Mouse (Mus musculus) gastrocnemius, adult 8-10 months (tissue): ENCODE measurements around the gene Skiv2l. TPM values are rescaled to one million over a fixed set of nuclear protein-coding genes. Genes with fewer than 3 reads are reported as not detected.

Source experiments
- DNase-seq, 2 experiments: peaks; one replicate each; pipeline ENCODE4 v3.0.0; 2022; ENCODE audit warnings: low spot score in 2 of 2
- total RNA-seq, 4 experiments: library from RNA; stranded (reverse); gene quantifications; 2 replicates each; pipeline ENCODE4 v1.2.4; 2022

The Skiv2l gene
- 10 to 100 TPM; 21.3 to 23.4 (median 21.9) TPM for total RNA-seq

DNA sequence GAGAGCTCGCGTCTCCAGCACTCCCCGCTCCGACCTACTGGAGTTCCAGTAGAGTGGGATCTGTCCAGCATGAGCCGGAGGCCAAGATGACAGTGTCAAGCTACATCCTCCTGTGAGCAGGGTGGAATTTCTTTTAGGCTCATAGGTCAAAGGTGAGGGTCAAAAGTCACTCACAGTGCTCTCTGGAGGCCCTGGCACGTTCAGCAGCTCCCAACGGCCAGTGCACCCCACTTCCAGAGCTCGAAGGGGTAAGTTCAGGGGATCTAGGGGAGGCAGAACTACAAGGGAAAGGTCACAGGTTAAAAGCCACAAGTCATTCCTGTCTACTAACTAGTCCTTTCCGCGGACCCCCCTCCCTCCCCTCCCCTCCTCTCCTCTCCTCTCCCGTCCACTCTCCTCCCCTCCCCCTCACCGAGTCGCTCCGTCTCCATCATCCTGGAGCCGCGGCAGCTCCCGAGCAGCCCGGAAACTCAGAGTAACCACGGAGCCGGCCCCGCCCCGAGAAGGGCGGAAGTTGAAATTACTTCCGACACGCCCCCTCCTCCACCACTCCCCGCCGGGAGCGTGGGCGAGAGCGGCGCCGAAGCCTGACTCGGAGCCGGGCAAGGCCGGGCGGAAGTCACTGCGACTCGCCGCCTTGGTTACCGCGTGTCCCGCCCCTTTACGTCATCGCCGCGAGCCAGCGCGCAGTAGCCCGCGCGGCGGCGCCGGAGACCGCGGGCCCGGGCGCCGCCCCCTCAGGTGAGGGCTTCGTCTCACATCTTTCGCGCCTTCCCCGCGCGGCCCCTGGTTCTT, at the start of gene Skiv2l, which contains the start of gene Nelfe:
Skiv2l (minus strand) TSS at position 489 of the 795 bp plus-strand sequence.
Nelfe (plus strand) TSS at position 670 of the 795 bp plus-strand sequence.
- DNase-seq: peak; percentile 95 to 96

DNA sequence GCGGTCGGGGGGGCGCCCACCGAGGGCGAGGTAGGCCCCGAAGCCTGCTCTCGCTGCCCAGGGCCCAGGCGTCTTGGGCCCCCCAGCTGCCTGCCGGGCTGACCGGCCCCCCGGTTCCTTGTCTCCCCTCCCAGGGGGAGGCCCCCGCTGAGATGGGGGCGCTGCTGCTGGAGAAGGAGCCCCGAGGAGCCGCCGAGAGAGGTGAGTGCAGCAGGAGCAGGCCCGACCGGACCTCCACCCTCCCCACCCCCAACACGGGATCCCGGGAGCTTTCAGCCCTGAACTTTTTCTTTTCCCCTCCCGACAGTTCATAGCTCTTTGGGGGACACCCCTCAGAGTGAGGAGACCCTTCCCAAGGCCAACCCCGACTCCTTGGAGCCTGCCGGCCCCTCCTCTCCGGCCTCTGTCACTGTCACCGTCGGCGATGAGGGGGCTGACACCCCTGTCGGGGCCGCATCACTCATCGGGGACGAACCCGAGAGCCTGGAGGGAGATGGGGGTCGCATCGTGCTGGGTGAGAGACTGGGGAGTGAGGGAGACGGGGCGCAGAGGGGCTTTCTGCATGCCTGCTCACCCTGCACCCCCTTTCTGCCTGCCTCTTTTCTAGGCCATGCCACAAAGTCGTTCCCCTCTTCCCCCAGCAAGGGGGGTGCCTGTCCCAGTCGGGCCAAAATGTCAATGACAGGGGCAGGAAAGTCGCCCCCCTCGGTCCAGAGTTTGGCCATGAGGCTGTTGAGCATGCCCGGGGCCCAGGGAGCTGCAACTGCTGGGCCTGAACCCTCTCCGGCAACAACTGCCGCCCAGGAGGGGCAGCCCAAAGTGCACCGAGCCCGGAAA, 49.3 kb upstream of the Skiv2l start:
- no peak for DNase-seq

DNA sequence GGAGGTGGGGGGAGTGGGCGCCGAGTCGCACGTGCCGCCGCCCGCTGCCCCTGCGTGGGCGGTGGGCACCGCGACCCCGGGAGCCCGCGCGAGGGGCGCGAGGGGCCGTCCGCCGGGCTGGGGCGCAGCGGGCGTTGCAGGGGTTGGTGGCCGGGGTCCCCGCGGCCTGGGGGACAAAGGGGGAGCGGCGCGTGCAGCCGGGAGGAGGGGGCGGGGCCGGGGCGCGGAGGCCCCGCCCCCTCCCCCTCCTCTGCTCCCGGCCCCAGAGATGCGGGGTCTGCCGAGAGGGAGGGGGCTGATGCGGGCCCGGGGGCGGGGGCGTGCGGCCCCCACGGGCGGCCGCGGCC, 48.7 kb upstream of the Skiv2l start:
- no peak for DNase-seq

- DNase-seq: peak; percentile 68 to 70
Observed at GRCm38 (mm10) chr17:34898160-34898586, 48.2 kb upstream of the Skiv2l start, which contains the start of the genes C2 and Ehmt2. C2 (minus strand) TSS chr17:34898265. Ehmt2 (plus strand) TSS chr17:34898469.

DNA sequence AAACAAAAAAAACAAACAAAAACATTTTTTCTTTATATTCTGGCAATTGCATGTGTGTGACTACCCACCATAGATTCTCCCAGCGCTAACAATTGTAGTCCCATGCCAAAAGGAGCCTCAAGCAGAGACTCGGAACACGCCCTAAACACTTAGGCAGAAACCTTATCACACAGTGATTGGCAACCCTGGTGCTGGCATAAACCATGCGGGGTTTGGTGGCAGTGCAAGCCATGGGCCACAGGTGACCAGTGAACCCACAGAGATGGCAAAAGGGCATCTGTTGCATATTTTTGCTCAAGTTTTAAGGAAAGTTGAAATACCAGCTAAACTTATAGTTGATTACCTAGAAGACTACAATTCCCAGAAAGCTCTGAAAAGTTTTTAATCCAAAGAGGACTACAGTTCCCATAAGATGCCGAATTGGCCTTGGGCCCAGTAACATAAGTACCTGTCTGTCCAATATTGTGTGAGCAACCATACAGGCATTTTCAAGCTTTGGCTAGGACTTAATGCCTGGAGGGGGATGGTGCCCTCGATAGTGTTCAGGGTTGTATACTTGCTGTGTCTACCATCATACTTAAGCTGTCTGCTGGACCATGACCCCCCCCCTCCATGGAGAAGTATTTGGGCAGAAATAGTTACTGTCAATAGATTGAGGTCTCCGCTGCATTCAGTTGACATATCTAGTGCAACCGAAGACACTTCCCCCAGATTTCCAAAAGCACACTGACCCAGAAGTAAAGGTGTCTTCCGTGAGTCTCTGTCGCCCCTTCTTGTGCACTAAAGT, 47.6 kb upstream of the Skiv2l start:
- no peak for DNase-seq

DNA sequence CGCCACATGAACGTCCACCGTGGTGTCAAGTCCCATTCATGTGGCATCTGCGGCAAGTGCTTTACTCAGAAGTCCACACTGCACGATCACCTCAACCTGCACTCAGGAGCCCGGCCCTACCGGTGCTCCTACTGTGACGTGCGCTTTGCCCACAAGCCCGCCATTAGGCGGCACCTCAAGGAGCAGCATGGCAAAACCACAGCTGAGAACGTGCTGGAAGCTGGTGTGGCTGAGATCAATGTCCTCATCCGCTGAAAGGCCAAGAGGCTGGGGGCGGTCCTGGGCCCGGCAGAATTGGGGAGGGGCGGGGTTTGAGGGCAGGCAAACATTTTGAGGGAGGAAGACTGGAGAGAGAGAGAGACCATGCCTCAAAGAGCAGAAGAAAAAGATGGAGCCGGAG, 46.4 kb upstream of the Skiv2l start:
- no peak for DNase-seq

GRCm38 (mm10) chr17:34895724-34896123, 45.7 kb upstream of the Skiv2l start:
- no peak for DNase-seq

- peak in 1 of 2 experiments; percentile 45 for DNase-seq
Observed at GRCm38 (mm10) chr17:34894801-34895530, 45.0 kb upstream of the Skiv2l start.

DNA sequence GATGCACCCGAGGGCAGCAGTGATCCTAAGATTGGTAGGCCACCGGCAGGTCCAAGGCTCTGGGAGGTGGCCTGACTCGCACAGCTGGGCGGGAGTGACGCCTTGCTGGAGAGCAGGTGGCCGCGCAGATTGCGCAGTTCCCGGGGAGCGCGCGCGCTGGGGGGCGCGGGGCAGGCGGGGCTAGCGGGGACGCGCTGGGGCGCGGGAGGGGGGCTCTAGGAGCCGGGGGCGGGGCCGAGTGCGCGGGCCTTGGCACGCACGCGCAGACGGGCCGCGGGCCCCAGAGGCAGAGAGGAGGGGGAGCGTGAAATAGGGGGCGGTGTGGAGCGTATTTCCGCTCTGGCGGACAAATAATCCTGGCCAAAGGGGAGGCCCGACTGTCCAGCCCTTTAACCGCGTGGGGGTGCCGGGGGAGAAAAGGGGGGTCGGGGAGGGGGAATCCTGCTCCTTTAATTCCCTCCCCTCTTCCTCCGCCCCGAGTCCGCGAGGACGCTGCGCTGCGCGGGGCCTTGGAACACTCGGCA, 44.1 kb upstream of the Skiv2l start:
- peak; percentile 90 to 94 for DNase-seq

GRCm38 (mm10) chr17:34893072-34893824, 43.2 kb upstream of the Skiv2l start:
- DNase-seq: no peak

GRCm38 (mm10) chr17:34891377-34891776, 41.4 kb upstream of the Skiv2l start:
- DNase-seq: no peak

GRCm38 (mm10) chr17:34890074-34890743, 40.2 kb upstream of the Skiv2l start:
- DNase-seq: no peak

DNA sequence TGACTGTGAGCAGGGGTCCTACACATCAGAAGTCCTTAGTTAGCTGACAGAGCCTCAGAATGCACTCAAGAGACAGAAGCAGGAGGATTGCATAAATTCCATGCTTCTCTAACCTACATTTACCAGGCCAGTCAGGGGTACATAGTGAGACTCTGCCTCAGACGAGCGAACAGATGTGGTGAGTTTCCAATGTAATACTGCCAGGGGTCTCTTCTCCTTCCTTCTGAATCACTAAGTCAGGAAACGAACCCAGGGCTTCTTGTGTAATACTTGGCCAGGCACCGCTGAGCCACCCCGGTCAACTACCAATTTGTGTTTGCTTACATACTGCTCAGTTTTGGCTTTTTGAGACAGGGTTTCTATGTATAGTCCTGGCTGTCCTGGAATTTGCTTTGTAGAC, 37.9 kb upstream of the Skiv2l start:
- no peak for DNase-seq

- no peak for DNase-seq
Observed at GRCm38 (mm10) chr17:34885615-34886014, 35.6 kb upstream of the Skiv2l start.

DNA sequence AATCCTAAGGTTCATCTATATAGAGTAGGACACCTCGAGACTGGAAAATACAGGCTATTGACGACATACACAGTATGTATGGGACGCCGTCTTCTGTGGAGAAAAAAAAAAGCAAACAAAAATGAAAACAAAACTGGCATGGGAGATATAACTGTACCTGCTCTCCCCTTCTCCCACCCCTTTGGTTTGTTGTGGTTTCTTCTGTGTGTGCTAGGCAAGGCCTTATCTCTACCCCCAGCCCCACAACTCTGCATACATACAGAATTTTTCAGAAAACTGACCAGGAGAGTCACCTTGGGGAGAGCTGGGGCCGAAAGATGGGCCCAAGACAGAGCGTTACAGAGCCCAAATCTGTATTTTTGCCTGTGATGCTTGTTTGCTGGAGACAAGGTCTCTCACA, 34.7 kb upstream of the Skiv2l start:
- no peak for DNase-seq

DNA sequence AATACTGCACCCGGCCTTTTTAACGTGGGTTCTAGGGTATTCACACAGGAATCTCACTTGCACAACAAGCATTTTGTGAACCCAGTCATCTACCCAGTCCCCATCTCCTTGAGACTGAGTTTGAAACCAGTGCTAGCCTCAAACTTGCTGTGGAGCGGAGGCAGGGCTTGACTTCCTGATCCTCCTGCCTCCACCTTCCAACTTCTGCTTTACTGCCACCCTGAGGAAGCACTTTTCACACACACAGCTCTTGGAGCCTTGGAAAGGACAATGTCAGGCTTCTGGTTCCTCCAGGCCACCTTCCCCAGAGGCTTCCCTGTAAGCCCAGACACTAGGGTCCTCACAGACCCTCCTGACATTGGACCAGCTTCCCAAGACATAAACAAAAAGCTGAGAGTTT, 33.3 kb upstream of the Skiv2l start:
- no peak for DNase-seq

- no peak for DNase-seq
Observed at GRCm38 (mm10) chr17:34881683-34882310, 31.8 kb upstream of the Skiv2l start, which contains the start of gene Gm20547. Gm20547 (minus strand) TSS chr17:34882042.

GRCm38 (mm10) chr17:34881166-34881565, 31.2 kb upstream of the Skiv2l start:
- no peak for DNase-seq
